Mouse (Mus musculus) CD4-positive helper T cell, adult 2 months (primary cell): ENCODE results near the gene Dbn1.

Experiments
- DNase-seq: peaks from one replicate; pipeline ENCODE4 v3.0.0-alpha.2; 2012; ENCODE audit warnings: low read depth, missing footprints, low spot score

The Dbn1 gene

GRCm38 (mm10) chr13:55478036-55478435 is 9.9 kb downstream of the Dbn1 start:
- no peak for DNase-seq

DNA sequence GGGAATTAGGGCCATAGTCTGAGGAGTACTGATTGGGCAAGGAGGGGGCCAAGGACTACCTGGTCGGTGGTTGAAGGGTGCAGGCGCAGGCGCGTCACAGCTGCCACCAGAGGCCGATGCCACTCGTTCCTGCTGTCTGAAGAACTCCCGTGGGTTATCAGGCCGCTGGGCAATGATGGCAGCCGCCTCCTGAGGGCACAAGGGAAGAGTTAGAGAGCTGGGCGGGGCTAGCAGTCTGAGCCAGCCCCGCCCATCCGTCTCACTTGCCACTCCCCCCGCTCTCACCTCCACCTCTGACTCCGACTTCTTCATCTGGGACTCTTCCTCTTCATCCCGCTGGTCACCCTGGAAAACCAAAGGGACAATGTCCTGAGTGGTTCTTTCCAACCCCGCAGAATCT is 10.4 kb downstream of the Dbn1 start:
- no peak for DNase-seq

DNA sequence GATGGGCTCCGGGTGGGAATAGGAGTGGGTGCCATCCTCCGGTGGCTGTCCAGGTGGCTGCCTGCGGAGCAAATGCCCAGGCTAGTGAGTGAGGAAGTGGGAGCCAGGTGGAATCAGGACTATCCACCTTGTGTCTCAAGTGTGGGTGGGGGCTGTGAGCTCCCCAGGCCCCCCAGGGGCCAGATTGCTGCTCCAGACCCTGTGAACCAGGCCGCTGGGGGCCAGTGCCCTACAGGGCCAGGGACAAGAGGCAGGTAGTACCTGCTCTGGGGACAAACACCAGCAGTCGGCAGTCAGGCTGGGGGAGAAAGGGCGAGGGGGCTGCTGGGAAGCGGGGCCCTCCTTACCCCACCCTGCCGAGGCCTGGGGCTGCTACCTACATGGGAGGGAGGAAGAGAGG is 11.7 kb downstream of the Dbn1 start:
- DNase-seq, result no peak

DNA sequence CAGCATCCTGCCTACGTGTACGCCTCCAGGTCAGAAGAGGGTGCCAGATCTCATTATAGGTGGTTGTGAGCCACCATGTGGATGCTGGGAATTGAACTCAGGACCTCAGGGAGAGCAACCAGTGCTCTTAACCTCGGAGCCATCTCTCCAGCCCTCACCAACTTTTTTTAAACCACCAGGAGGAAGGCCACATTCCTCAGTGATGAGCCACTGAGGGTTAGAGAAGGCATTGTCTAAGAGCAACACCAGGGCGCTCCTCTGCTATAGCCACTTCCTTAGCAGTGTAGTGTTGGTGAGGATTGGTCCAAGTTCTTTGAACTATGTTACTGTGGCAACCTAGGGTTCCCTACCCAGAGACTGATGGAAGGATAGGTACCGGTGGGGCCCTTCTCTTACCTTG is 12.2 kb downstream of the Dbn1 start:
- DNase-seq, result no peak

- peak; percentile 31 for DNase-seq
Measured at GRCm38 (mm10) chr13:55474621-55475069, 13.3 kb downstream of the Dbn1 start.

DNA sequence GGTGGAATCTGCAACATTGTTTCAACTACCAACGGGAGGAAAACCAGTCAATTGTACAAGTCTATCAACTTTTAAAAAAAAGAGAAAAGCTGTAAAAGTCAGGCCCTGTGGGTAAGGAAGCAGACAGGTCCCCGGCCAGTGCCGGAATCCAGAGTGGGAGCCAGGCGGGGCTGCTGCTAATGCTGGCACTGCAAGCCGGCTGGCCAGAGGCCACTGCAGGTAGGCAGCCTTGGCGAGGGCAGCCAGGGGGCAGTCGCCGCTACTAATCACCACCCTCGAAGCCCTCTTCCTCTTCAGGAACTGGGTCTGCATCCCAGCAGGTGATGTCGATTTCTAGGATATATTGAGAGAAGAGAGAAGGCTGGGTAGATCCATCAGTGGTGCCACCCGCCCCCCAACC is 13.9 kb downstream of the Dbn1 start:
- no peak for DNase-seq

- peak; percentile 51 for DNase-seq
Measured at GRCm38 (mm10) chr13:55473076-55473831, 14.7 kb downstream of the Dbn1 start.

GRCm38 (mm10) chr13:55472132-55473022 is 15.5 kb downstream of the Dbn1 start:
- DNase-seq, result peak; percentile 79

DNA sequence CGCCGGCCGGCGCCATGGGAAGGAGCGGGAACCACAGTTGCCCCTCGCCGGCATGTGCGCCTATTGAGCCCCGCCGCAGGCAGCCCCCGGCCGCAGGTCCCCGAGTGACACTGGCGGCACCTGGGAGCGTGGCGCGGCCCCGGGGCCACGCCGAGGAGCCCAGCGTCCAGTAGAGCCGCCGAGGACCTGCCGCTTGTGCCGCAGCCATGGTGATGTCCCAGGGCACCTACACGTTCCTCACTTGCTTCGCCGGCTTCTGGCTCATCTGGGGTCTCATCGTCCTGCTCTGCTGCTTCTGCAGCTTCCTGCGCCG is 16.1 kb downstream of the Dbn1 start:
- DNase-seq, result no peak

GRCm38 (mm10) chr13:55471156-55471818 is 16.6 kb downstream of the Dbn1 start:
- peak; percentile 93 for DNase-seq

GRCm38 (mm10) chr13:55470372-55470771 is 17.5 kb downstream of the Dbn1 start:
- no peak for DNase-seq

GRCm38 (mm10) chr13:55468851-55469560 is 18.9 kb downstream of the Dbn1 start:
- no peak for DNase-seq

DNA sequence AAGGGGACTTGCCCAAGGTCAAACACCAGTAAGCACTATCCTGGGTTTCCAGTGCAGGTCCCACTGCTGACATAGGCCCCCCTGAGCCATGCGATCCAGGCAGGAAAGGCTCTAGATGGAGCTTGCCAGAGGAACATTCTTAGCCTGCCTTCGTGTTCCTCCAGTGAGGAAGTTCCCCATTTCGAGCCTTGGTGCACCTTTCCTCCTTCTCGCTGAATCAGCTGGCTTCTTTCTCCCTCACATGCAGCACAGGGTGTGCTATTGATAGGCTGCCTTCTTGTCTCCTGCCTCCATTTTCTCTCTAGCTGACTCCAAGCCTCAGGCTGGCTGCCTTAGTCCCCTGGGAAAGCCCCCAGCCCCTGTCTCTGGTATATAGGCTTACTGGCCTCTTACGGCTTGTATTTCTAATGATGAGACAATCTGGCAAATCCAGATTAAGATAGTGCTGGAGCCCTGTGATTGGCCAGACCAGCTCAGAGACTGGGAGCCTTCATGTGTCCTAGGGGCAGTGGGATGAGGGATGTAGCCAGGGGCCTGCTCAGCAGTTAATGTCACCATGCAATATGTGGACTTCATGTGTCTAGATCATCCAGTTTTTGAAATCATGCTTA is 22.0 kb downstream of the Dbn1 start:
- no peak for DNase-seq

DNA sequence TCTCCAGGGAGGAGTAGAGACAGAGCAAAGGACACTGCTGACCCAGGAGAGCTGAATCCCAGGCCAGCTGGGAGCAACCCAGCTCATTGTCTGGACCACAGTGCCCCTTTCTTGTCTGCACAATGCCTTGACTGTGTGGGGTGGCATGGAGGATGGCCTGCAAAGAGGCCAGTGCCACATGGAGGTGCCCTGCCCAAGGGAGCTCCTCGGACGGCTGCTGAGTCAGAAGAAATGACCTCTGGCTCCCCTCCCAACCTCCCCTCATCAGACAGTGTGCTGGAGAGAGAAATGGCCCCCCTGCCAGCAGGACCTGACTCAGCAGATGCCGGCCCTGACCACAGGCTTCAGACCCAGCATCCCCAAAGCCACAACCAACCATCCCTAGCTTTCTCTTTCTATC is 22.7 kb downstream of the Dbn1 start:
- no peak for DNase-seq

- peak; percentile 89 for DNase-seq
Measured at GRCm38 (mm10) chr13:55464027-55464884, 23.7 kb downstream of the Dbn1 start, which contains the start of gene Prr7. Gene Prr7 (plus strand): TSS chr13:55464267.

DNA sequence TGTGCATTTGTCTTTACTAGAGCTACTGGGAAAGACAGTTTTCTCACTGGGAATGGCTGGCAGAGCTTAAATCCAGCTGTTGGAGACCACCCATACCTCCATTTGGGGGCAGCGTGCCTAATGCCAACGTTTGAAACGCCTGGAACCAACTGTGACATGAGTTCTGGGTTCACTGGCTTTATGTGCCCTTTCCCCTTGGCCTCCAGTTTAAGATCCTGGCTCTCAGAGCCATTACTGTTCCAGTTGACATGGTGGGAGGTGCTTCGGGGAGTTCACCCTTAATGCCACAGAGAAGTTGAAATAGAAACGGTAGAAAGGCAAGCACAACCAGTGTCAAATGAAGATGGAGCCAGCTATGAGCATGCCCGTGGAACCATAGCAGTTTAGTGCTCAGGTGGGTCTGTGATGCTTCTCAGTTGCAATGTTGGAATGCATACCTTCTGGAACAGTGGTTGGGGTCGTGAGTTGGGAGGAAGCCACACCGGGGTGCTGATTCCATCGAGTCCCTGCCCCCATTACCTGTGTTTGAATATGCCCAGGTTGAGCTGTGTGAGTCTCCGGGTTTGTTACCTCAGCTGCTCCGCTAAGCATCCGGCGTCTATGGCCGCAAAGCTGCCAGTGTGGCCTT is 24.4 kb downstream of the Dbn1 start:
- DNase-seq, result no peak

DNA sequence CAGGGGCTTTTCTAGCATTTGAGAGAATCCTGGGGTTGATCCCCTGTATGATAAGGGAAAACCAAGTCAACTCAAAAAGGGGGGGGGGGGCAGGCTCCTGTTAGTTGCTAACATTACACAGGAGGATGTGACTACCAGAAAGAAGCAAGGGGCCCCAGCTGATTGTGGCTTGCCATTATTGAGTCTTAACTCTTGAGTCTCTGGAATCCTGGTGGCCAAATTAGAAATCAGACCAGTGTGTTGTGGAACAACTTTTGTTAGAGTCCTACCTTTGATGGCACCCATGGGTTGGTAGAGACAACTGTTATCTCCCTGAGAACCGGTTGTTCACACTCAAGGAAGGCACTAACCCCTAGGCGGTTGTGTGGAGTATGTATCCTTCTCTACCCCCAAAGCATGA is 24.9 kb downstream of the Dbn1 start:
- no peak for DNase-seq

GRCm38 (mm10) chr13:55451785-55452549 is 35.9 kb downstream of the Dbn1 start:
- DNase-seq, result no peak

GRCm38 (mm10) chr13:55451296-55451695 is 36.6 kb downstream of the Dbn1 start:
- no peak for DNase-seq
